ENCODE assay signal across 1 mouse cellular context in genomic region chr5:127621108-127621507, GRCm38 (mm10).
A peak's percentile ranks its signal among the peaks of the same experiment; 100 is the strongest.
TF ChIP-seq lines count a peak whose summit lies in the region.

No protein-coding gene starts in this region.

TF ChIP-seq in CH12.LX, 34 proteins besides CTCF, POLR2A, EP300 and RAD21 (continued from another document):
- TF ChIP-seq CHD2 (IDR thresholded peaks at IDR 0.05; ENCODE audit: low read length) (peak; percentile 51; the same call in 1 of the 2 replicates), IRF4 (IDR thresholded peaks at IDR 0.05; ENCODE audit: low read depth, low read length) (peak; percentile 78), MAZ (IDR thresholded peaks at IDR 0.05; ENCODE audit: low read depth, low read length) (0 out of 2 replicates have a peak, but pooled peaks have one; percentile 36), ZKSCAN1 (IDR thresholded peaks at IDR 0.05; ENCODE audit: borderline replicate concordance, low read depth, low read length) (no peak), MEF2A (IDR thresholded peaks at IDR 0.05; ENCODE audit: borderline replicate concordance, low read depth, low read length) (peak; percentile 88), SMC3 (IDR thresholded peaks at IDR 0.05; ENCODE audit: low read depth, low read length) (no peak), TBP (conservative IDR thresholded peaks at IDR 0.05; ENCODE audit: low read depth, low read length) (peak; percentile 88), POLR2AphosphoS2 (IDR thresholded peaks at IDR 0.05; ENCODE audit: low read depth, low read length) (no peak), KAT2A (IDR thresholded peaks at IDR 0.05; ENCODE audit: insufficient replicate concordance, low read length) (0 out of 2 replicates have a peak, but pooled peaks have one; percentile 58), TCF12 (IDR thresholded peaks at IDR 0.05; ENCODE audit: low read depth, low read length) (peak; percentile 93)
